Mouse (Mus musculus) erythroblast, embryonic 14.5 days (primary cell): Measurements from ENCODE around the gene Usp12.

Experiments used
- GATA1 ChIP-seq: IDR thresholded peaks from 2 replicates; pipeline ENCODE4 v1.6.1; 2012; ENCODE audit warnings: low read length, inconsistent platforms, mixed read lengths
- TAL1 ChIP-seq: IDR thresholded peaks from 3 replicates; pipeline ENCODE4 v1.6.1; 2012; ENCODE audit warnings: low read length, inconsistent platforms, mixed read lengths

- TF ChIP-seq GATA1 (no peak), TAL1 (no peak)
Measured at GRCm38 (mm10) chr5:146776988-146777639, 17.7 kb downstream of the Usp12 start.
